Mouse (Mus musculus): ENCODE data around the gene Rab13.
A peak's percentile ranks its signal among the peaks of the same experiment; 100 is the strongest.
"Not testable (repeated sequence)": the region's sequence is repeated elsewhere in the genome, so short reads cannot be mapped to it uniquely, and the experiment has no call there.

Gene Rab13

GRCm38 (mm10) chr3:90231075-90231474 is 17.6 kb downstream of the Rab13 start:
- no peak for DNase-seq

GRCm38 (mm10) chr3:90231507-90232333 is 18.2 kb downstream of the Rab13 start, which contains the start of gene Jtb:
Gene Jtb (plus strand): TSS chr3:90231597.
- peak; percentile 97 for DNase-seq

GRCm38 (mm10) chr3:90241251-90241650 is 27.8 kb downstream of the Rab13 start:
- no peak for DNase-seq

GRCm38 (mm10) chr3:90241669-90242358 is 28.3 kb downstream of the Rab13 start:
- DNase-seq = no peak

GRCm38 (mm10) chr3:90242984-90243775 is 29.7 kb downstream of the Rab13 start, which contains the start of gene Creb3l4:
Gene Creb3l4 (minus strand): TSS chr3:90243512.
- no peak for DNase-seq

GRCm38 (mm10) chr3:90245406-90245805 is 31.9 kb downstream of the Rab13 start:
- no peak for DNase-seq

- no peak for DNase-seq
Observed at GRCm38 (mm10) chr3:90247630-90247959, 34.1 kb downstream of the Rab13 start.

GRCm38 (mm10) chr3:90247960-90248745 is 34.7 kb downstream of the Rab13 start, which contains the start of gene Slc39a1:
Gene Slc39a1 (plus strand): TSS chr3:90248172.
- DNase-seq = peak; percentile 96

GRCm38 (mm10) chr3:90248746-90249100 is 35.2 kb downstream of the Rab13 start:
- DNase-seq = no peak

GRCm38 (mm10) chr3:90250791-90251190 is 37.3 kb downstream of the Rab13 start:
- no peak for DNase-seq

GRCm38 (mm10) chr3:90251731-90252226 is 38.3 kb downstream of the Rab13 start:
- not testable (repeated sequence) for DNase-seq

- DNase-seq = not testable (repeated sequence)
Observed at GRCm38 (mm10) chr3:90252659-90253058, 39.2 kb downstream of the Rab13 start.

- DNase-seq = not testable (repeated sequence)
Observed at GRCm38 (mm10) chr3:90253174-90253573, 39.7 kb downstream of the Rab13 start.

GRCm38 (mm10) chr3:90253653-90254418 is 40.3 kb downstream of the Rab13 start, which contains the start of gene Crtc2:
Gene Crtc2 (plus strand): TSS chr3:90254163.
- peak; percentile 99 for DNase-seq

GRCm38 (mm10) chr3:90254419-90255193 is 41.1 kb downstream of the Rab13 start:
- DNase-seq = no peak

- DNase-seq = no peak
Observed at GRCm38 (mm10) chr3:90255194-90255565, 41.7 kb downstream of the Rab13 start.

GRCm38 (mm10) chr3:90255784-90256353 is 42.4 kb downstream of the Rab13 start:
- DNase-seq = no peak

GRCm38 (mm10) chr3:90256731-90257530 is 43.4 kb downstream of the Rab13 start:
- DNase-seq = no peak

- DNase-seq = no peak
Observed at GRCm38 (mm10) chr3:90258521-90258920, 45.0 kb downstream of the Rab13 start.

All from layer of hippocampus, adult 9-11 months (tissue).